Mouse (Mus musculus): ENCODE data around the gene Atad3a.

DNA sequence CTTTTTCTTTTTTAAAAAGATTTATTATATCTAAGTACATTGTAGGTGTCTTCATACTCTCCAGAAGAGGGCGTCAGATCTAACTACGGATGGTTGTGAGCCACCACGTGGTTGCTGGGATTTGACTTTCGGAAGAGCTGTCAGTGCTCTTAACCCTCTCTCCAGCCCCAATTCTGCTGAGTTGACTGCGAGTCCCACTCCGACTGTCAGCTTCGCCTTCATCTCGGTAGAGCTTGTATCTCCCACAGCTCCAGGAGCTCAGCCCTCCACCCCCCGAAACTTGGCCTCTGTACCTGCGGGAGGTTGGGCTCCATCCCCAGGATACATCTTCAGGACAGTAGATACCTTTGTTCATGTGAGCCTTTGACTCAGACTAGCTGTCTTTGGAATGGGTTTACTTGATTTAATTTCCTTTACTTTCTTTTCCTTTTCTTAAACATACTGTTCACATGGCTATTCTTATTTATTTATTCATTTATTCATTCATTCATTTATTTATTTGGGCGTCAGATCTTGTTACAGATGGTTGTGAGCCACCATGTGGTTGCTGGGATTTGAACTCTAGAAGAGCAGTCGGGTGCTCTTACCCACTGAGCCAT is 41.9 kb upstream of the Atad3a start, which contains the start of gene Mrpl20:
- TF ChIP-seq CHD1 (IDR thresholded peaks at IDR 0.05; ENCODE audit: low read depth, low read length) = peak; percentile 54; the same call in 1 of the 2 replicates
- TF ChIP-seq CTCF (conservative IDR thresholded peaks at IDR 0.05 in 1 of 2, IDR thresholded peaks at IDR 0.05 in 1 of 2; ENCODE audit: low read depth in 2 of 2, low read length in 2 of 2) = peak in 1 of 2 experiments; percentile 62; a peak in 2 of 4 replicates
- no peak for TF ChIP-seq E2F4 (IDR thresholded peaks at IDR 0.05; ENCODE audit: insufficient replicate concordance, low read depth, low read length)
